29 mouse cellular contexts compared by ENCODE assay signal in the genomic region with DNA sequence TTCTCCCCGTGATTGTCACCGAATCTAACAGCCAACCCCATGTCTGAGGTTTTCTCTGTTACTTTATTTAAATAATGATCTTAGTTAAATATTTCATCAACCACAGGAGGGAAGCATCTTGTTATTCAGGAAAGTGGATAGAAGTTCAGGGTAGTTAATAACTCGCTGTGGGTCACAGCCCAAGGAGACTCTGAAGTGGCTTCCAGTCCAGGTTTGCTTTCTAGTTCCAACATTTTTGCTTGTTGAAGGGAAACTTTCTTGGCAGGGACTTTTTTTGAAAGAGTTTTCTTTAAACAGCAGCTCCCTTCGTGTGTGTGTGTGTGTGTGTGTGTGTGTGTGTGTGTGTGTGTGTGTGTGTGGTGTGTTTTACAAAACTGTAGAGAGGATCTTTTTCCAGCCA. TPM values are rescaled to one million over a fixed set of nuclear protein-coding genes. Genes with fewer than 3 reads are reported as not detected.
A peak's percentile ranks its signal among the peaks of the same experiment; 100 is the strongest.
DNase-seq lines count a peak whose midpoint lies in the region; ATAC-seq lines count a peak whose summit lies in the region.
"Had no signal": no experiment of that assay in that cellular context is flagged by ENCODE, and none has a peak within 500 bp of the region (broad histone marks: within the 10 kb centered on the region; RNA-seq: fewer than 3 reads in every experiment).

No protein-coding gene starts in this region.

- H3K27ac ChIP-seq in liver, embryonic 13.5 days, result 0 out of 2 replicates have a peak overlapping the region, but pooled peaks have one; percentile 50
- no peak overlapping the region for H3K27ac ChIP-seq in liver, embryonic 12.5 days
- no peak overlapping the region; the same call in 1 of the 2 replicates for H3K27ac ChIP-seq in kidney, embryonic 16.5 days (ENCODE audit: low read length)
- no peak overlapping the region for H3K27ac ChIP-seq in hindbrain, embryonic 16.5 days (ENCODE audit: low read depth, low read length)
- H3K27ac ChIP-seq: embryonic facial prominence, embryonic 12.5 days; heart, adult 2 months; hindbrain, embryonic 10.5 days; hindbrain, embryonic 15.5 days; neural tube, embryonic 15.5 days had no signal

- WGBS in liver, embryonic 13.5 days (ENCODE audit: insufficient replicate concordance), result 54% methylated on average over 4 of the region's 4 CpGs
- WGBS in liver, embryonic 12.5 days (ENCODE audit: insufficient replicate concordance), result 61% methylated on average over 4 of the region's 4 CpGs
- WGBS in kidney, embryonic 16.5 days, result 68% methylated on average over 4 of the region's 4 CpGs
- 86% methylated on average over 4 of the region's 4 CpGs for WGBS in hindbrain, embryonic 16.5 days

- H3K36me3 ChIP-seq in liver, embryonic 13.5 days, result no peaks in the 10 kb centered on the region
- H3K36me3 ChIP-seq in liver, embryonic 12.5 days, result no peaks in the 10 kb centered on the region
- H3K36me3 ChIP-seq in kidney, embryonic 16.5 days (ENCODE audit: insufficient read depth, low read length), result no peaks in the 10 kb centered on the region
- no peaks in the 10 kb centered on the region for H3K36me3 ChIP-seq in hindbrain, embryonic 16.5 days (ENCODE audit: control insufficient read depth, insufficient read depth, low read length)
- H3K36me3 ChIP-seq: embryonic facial prominence, embryonic 12.5 days; hindbrain, embryonic 10.5 days; hindbrain, embryonic 15.5 days; neural tube, embryonic 15.5 days had no signal

- no peaks in the 10 kb centered on the region for H3K27me3 ChIP-seq in liver, embryonic 13.5 days
- no peaks in the 10 kb centered on the region for H3K27me3 ChIP-seq in liver, embryonic 12.5 days (replicated peaks)
- H3K27me3 ChIP-seq in kidney, embryonic 16.5 days (ENCODE audit: insufficient read depth, low read length), result no peaks in the 10 kb centered on the region
- no peaks in the 10 kb centered on the region for H3K27me3 ChIP-seq in hindbrain, embryonic 16.5 days (replicated peaks; ENCODE audit: control insufficient read depth, insufficient read depth, low read length)
- H3K27me3 ChIP-seq: embryonic facial prominence, embryonic 12.5 days; hindbrain, embryonic 15.5 days; neural tube, embryonic 15.5 days had no signal

- DNase-seq in heart, adult 11 months, result peak; percentile 59
- DNase-seq in heart, adult 9 months (ENCODE audit: low spot score in 2 of 2), result no peak
- no peak for DNase-seq in liver, embryonic 13.5 days
- peak; percentile 55 to 74 for DNase-seq in kidney, postnatal 36 days
- DNase-seq in frontal cortex, postnatal 25 days (ENCODE audit: low spot score in 2 of 2), result no peak
- DNase-seq: adrenal gland, adult 8-10 months; cerebellum, adult 9-10 months; embryo, embryonic 11 days; gastrocnemius, adult 2 months; gastrocnemius, postnatal 36 days; heart, adult 2 months; heart, postnatal 14 days; layer of hippocampus, postnatal 36 days; lung, adult 18-20 months; lung, postnatal 4 days; midbrain, embryonic 14.5 days; retina, postnatal 1 day; right cerebral cortex, postnatal 25 days had no signal

- H3K4me2 ChIP-seq in liver, embryonic 13.5 days, result peak overlapping the region; percentile 21; the same call in 1 of the 2 replicates
- no peak overlapping the region for H3K4me2 ChIP-seq in liver, embryonic 12.5 days
- H3K4me2 ChIP-seq in kidney, embryonic 16.5 days (replicated peaks; ENCODE audit: low read depth, low read length), result no peak overlapping the region
- H3K4me2 ChIP-seq in hindbrain, embryonic 16.5 days (ENCODE audit: low read length), result no peak overlapping the region
- H3K4me2 ChIP-seq: embryonic facial prominence, embryonic 12.5 days; hindbrain, embryonic 15.5 days; neural tube, embryonic 15.5 days had no signal

- H3K9ac ChIP-seq in liver, embryonic 13.5 days, result no peak overlapping the region
- H3K9ac ChIP-seq in liver, embryonic 12.5 days, result no peak overlapping the region
- no peak overlapping the region for H3K9ac ChIP-seq in kidney, embryonic 16.5 days (replicated peaks; ENCODE audit: low read length)
- no peak overlapping the region for H3K9ac ChIP-seq in hindbrain, embryonic 16.5 days (ENCODE audit: low read depth, low read length)
- H3K9ac ChIP-seq: embryonic facial prominence, embryonic 12.5 days; hindbrain, embryonic 15.5 days; neural tube, embryonic 15.5 days had no signal

- H3K4me1 ChIP-seq in liver, embryonic 13.5 days (replicated peaks), result no peaks in the 10 kb centered on the region; the same call in 1 of the 2 replicates
- 0 out of 2 replicates have a peak, but pooled peaks cover 2% of the 10 kb centered on the region for H3K4me1 ChIP-seq in liver, embryonic 12.5 days
- H3K4me1 ChIP-seq in kidney, embryonic 16.5 days (ENCODE audit: insufficient read depth, low read length), result peaks cover 3% of the 10 kb centered on the region; the same call in 1 of the 2 replicates
- no peaks in the 10 kb centered on the region for H3K4me1 ChIP-seq in hindbrain, embryonic 16.5 days (ENCODE audit: control insufficient read depth, insufficient read depth, low read depth, low read length)
- H3K4me1 ChIP-seq: embryonic facial prominence, embryonic 12.5 days; hindbrain, embryonic 15.5 days; megakaryocyte, embryonic 14.5 days; neural tube, embryonic 15.5 days had no signal

- H3K4me3 ChIP-seq in liver, embryonic 13.5 days (replicated peaks), result no peak overlapping the region
- no peak overlapping the region for H3K4me3 ChIP-seq in liver, embryonic 12.5 days
- no peak overlapping the region for H3K4me3 ChIP-seq in kidney, embryonic 16.5 days (ENCODE audit: low read length)
- H3K4me3 ChIP-seq in hindbrain, embryonic 16.5 days (ENCODE audit: low read length), result no peak overlapping the region
- H3K4me3 ChIP-seq: embryonic facial prominence, embryonic 12.5 days; heart, adult 2 months; hindbrain, embryonic 10.5 days; hindbrain, embryonic 15.5 days; megakaryocyte, embryonic 14.5 days; neural tube, embryonic 15.5 days had no signal

- no peaks in the 10 kb centered on the region for H3K9me3 ChIP-seq in liver, embryonic 13.5 days (replicated peaks)
- no peaks in the 10 kb centered on the region for H3K9me3 ChIP-seq in liver, embryonic 12.5 days (replicated peaks)
- H3K9me3 ChIP-seq in kidney, embryonic 16.5 days (ENCODE audit: low read length), result no peaks in the 10 kb centered on the region
- no peaks in the 10 kb centered on the region; the same call in 1 of the 2 replicates for H3K9me3 ChIP-seq in hindbrain, embryonic 16.5 days (ENCODE audit: control insufficient read depth, low read length)
- H3K9me3 ChIP-seq: embryonic facial prominence, embryonic 12.5 days; G1E; hindbrain, embryonic 10.5 days; hindbrain, embryonic 15.5 days; megakaryocyte, embryonic 14.5 days; neural tube, embryonic 15.5 days had no signal

- no peak for ATAC-seq in liver, embryonic 13.5 days (ENCODE audit: low read depth)
- no peak for ATAC-seq in liver, embryonic 12.5 days
- ATAC-seq in kidney, embryonic 16.5 days (ENCODE audit: low FRiP score, low TSS enrichment), result 0 out of 2 replicates have a peak, but pooled peaks have one; percentile 33
- no peak for ATAC-seq in hindbrain, embryonic 16.5 days
- ATAC-seq: forebrain, embryonic 14.5 days; lung, postnatal 0 days had no signal

RNA-seq across cellular contexts. Expression of gene Papss2, which starts 32.0 kb away (rescaled TPM):
- 2.1 and 3.2 TPM in 2 replicates for polyA plus RNA-seq in liver, embryonic 13.5 days (2015; fragmentation: Nextera tagmentation; extraction: Ambion mirVana)
- polyA plus RNA-seq in liver, embryonic 12.5 days (2016; fragmentation: Nextera tagmentation; extraction: Ambion mirVana), result 2.0 and 3.1 TPM in 2 replicates
- 17.0 and 20.8 TPM in 2 replicates for polyA plus RNA-seq in kidney, embryonic 16.5 days (2015; fragmentation: Nextera tagmentation; extraction: Ambion mirVana)
- polyA plus RNA-seq in hindbrain, embryonic 16.5 days (2015; fragmentation: Nextera tagmentation; extraction: Ambion mirVana), result 1.7 and 2.3 TPM in 2 replicates

Comparison
In these comparisons a context has a peak if more than half of its experiments do, and no peak if none do; other contexts are left out.
1. DNase-seq: peak in heart, adult 11 months (single experiment) and kidney, postnatal 36 days (2 of 2); none in heart, adult 9 months (0 of 2), liver, embryonic 13.5 days (single experiment) and frontal cortex, postnatal 25 days (0 of 2).